Mouse (Mus musculus) heart, embryonic 15.5 days (tissue): ENCODE results near the gene 4931440F15Rik. TPM values are rescaled to one million over a fixed set of nuclear protein-coding genes. Genes with fewer than 3 reads are reported as not detected.

Experiments used
- ATAC-seq: fragments of 200-750 bp; cut with Nextera tagmentation; replicated peaks from 2 replicates; pipeline ENCODE4 v1.8.0; 2017; ENCODE audit warnings: low read depth, moderate TSS enrichment; ENCODE audit not compliant: insufficient number of reproducible peaks, insufficient read depth, low FRiP score
- H3K27ac ChIP-seq: fragments of 300-500 bp; sonication (generic); 2 replicates; pipeline ENCODE4 v1.5.1; 2015; ENCODE audit warnings: mild to moderate bottlenecking, inconsistent platforms
- H3K27me3 ChIP-seq: fragments of 300-500 bp; sonication (generic); 2 replicates; pipeline ENCODE4 v1.6.1; 2015; ENCODE audit warnings: inconsistent platforms
- H3K36me3 ChIP-seq: fragments of 300-500 bp; sonication (generic); 2 replicates; pipeline ENCODE4 v1.6.1; 2015; ENCODE audit warnings: mild to moderate bottlenecking, inconsistent platforms
- H3K4me1 ChIP-seq: fragments of 300-500 bp; sonication (generic); replicated peaks from 2 replicates; pipeline ENCODE4 v1.6.1; 2015; ENCODE audit warnings: inconsistent platforms
- H3K4me2 ChIP-seq: fragments of 300-500 bp; sonication (generic); 2 replicates; pipeline ENCODE4 v1.6.1; 2015; ENCODE audit warnings: inconsistent platforms, mild to moderate bottlenecking, moderate library complexity
- H3K4me3 ChIP-seq: fragments of 300-500 bp; sonication (generic); 2 replicates; pipeline ENCODE4 v1.5.1; 2015; ENCODE audit warnings: mild to moderate bottlenecking, inconsistent platforms
- H3K9ac ChIP-seq: fragments of 300-500 bp; sonication (generic); 2 replicates; pipeline ENCODE4 v1.6.1; 2015; ENCODE audit warnings: mild to moderate bottlenecking, inconsistent platforms
- H3K9me3 ChIP-seq: fragments of 300-500 bp; sonication (generic); replicated peaks from 2 replicates; pipeline ENCODE4 v1.6.1; 2016; ENCODE audit warnings: inconsistent platforms
- WGBS: fragments of 180-500 bp; shearing (Covaris S2); methylation state at CpG from one replicate; pipeline ENCODE4 v1.1.7; 2015; ENCODE audit warnings: mixed read lengths; 5-methylcytosine and 5-hydroxymethylcytosine counted together
- polyA plus RNA-seq: library from polyadenylated mRNA; unstranded; fragments of >200 nt; fragmentation: Nextera tagmentation; extraction: Ambion mirVana; gene quantifications from 2 replicates; pipeline ENCODE4 v1.2.1, GENCODE M21; 2015

Gene 4931440F15Rik
- polyA plus RNA-seq, 1 experiment from 2014 or later = 0.10 TPM

GRCm38 (mm10) chr11:29801432-29802427 lies 23.7 kb downstream of the 4931440F15Rik start:
- Histone ChIP-seq H3K9ac (no peak overlapping the region), H3K9me3 (no peaks in the 10 kb centered on the region), H3K27me3 (no peaks in the 10 kb centered on the region), H3K4me1 (no peaks in the 10 kb centered on the region), H3K4me3 (no peak overlapping the region), H3K27ac (no peak overlapping the region), H3K4me2 (no peak overlapping the region), H3K36me3 (no peaks in the 10 kb centered on the region)
- ATAC-seq = no peak
- WGBS = 75% methylated on average over 2 of the region's 2 CpGs

DNA sequence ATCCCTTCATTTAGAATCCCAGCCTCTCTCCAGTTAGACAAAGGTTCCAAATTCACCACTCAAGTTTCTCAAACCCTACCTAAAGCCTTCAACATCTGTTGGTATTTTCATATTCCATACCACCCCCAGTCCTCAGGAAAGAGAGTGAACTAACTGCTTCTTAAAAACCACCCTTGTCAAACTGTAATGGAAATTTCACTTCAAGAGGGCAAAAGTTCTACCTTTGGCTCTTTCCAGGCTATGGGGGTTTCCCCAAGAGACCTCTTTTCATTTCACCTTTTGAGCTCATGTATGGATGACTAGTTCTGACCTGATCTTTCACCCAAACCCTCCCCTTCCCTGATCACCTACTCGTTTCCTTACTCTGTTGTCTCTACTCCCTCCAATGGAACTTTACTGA lies 25.6 kb downstream of the 4931440F15Rik start:
- 0 out of 2 replicates have a peak, but pooled peaks cover 5% of the 10 kb centered on the region for H3K4me1 ChIP-seq
- no peak overlapping the region for H3K9ac ChIP-seq
- no peak for ATAC-seq
- no peaks in the 10 kb centered on the region for H3K27me3 ChIP-seq
- WGBS = 58% methylated on average over 1 of the region's 1 CpGs
- no peak overlapping the region for H3K4me3 ChIP-seq
- H3K36me3 ChIP-seq = no peaks in the 10 kb centered on the region
- H3K4me2 ChIP-seq = no peak overlapping the region
- no peak overlapping the region for H3K27ac ChIP-seq
- no peaks in the 10 kb centered on the region for H3K9me3 ChIP-seq

- no peak overlapping the region for H3K9ac ChIP-seq
- WGBS = 54% methylated on average over 6 of the region's 6 CpGs
- no peak overlapping the region for H3K4me2 ChIP-seq
- peaks cover 12% of the 10 kb centered on the region for H3K4me1 ChIP-seq
- no peaks in the 10 kb centered on the region for H3K36me3 ChIP-seq
- no peak overlapping the region for H3K27ac ChIP-seq
- no peaks in the 10 kb centered on the region for H3K9me3 ChIP-seq
- no peak for ATAC-seq
- no peak overlapping the region for H3K4me3 ChIP-seq
- H3K27me3 ChIP-seq = no peaks in the 10 kb centered on the region
Observed at GRCm38 (mm10) chr11:29795106-29795505, 30.4 kb downstream of the 4931440F15Rik start.

GRCm38 (mm10) chr11:29794475-29794874 lies 31.0 kb downstream of the 4931440F15Rik start:
- peaks cover 12% of the 10 kb centered on the region for H3K4me1 ChIP-seq
- H3K4me3 ChIP-seq = no peak overlapping the region
- H3K27ac ChIP-seq = peak overlapping the region; percentile 12; the same call in 1 of the 2 replicates
- no peak overlapping the region for H3K4me2 ChIP-seq
- no peak for ATAC-seq
- no peaks in the 10 kb centered on the region for H3K27me3 ChIP-seq
- WGBS = 25% methylated on average over 2 of the region's 2 CpGs
- no peaks in the 10 kb centered on the region for H3K9me3 ChIP-seq
- H3K36me3 ChIP-seq = no peaks in the 10 kb centered on the region
- H3K9ac ChIP-seq = no peak overlapping the region

DNA sequence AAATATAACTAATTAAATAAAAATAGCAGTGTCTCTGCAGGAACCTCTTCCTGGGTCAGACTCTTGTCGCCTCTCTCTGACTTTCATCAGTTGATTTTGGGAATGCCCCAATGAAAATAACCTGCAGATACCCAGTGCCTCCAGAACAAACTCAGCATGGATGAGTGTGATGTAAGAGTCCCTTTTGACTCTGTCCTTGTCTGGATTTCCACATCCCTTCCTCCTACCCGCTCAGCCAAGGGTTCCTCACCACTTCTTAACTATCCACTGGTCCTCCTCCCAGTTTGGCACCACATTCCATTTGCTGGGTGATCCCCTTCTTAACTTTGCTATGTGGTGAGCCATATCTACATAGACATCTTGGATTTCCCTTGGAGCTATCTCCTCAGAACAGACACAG lies 34.7 kb downstream of the 4931440F15Rik start:
- no peaks in the 10 kb centered on the region for H3K36me3 ChIP-seq
- 77% methylated on average over 2 of the region's 2 CpGs for WGBS
- peaks cover 15% of the 10 kb centered on the region for H3K4me1 ChIP-seq
- ATAC-seq = no peak
- H3K9ac ChIP-seq = no peak overlapping the region
- H3K4me2 ChIP-seq = no peak overlapping the region
- H3K9me3 ChIP-seq = no peaks in the 10 kb centered on the region
- H3K27me3 ChIP-seq = no peaks in the 10 kb centered on the region
- H3K27ac ChIP-seq = no peak overlapping the region
- H3K4me3 ChIP-seq = no peak overlapping the region

- Histone ChIP-seq H3K27ac (no peak overlapping the region), H3K9ac (no peak overlapping the region), H3K4me2 (no peak overlapping the region), H3K27me3 (no peaks in the 10 kb centered on the region), H3K9me3 (no peaks in the 10 kb centered on the region), H3K36me3 (no peaks in the 10 kb centered on the region), H3K4me1 (peaks cover 4% of the 10 kb centered on the region), H3K4me3 (no peak overlapping the region)
- no peak for ATAC-seq
- 74% methylated on average over 6 of the region's 6 CpGs for WGBS
Observed at GRCm38 (mm10) chr11:29788921-29789638, 36.4 kb downstream of the 4931440F15Rik start.

DNA sequence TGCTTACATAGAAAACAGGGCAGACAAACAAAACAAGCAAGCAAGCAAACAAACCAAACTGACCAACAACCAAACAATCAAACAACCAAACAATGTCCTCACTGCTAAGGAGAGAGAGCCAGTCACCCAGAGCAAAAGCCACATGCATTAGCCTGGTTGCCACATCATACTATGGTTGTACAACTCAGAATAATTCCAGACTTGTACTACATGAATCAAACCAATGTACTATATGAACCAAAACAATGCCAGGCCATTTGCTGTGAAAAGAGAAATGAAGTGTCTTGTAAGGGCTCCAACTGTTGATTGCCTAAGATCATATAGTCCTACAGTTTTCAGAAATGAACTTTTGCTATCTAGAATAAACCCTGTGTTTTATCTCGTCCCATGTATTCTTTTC lies 37.0 kb downstream of the 4931440F15Rik start:
- no peak overlapping the region for H3K9ac ChIP-seq
- 63% methylated on average over 1 of the region's 1 CpGs for WGBS
- no peaks in the 10 kb centered on the region for H3K27me3 ChIP-seq
- no peak overlapping the region for H3K27ac ChIP-seq
- H3K4me2 ChIP-seq = no peak overlapping the region
- no peaks in the 10 kb centered on the region for H3K9me3 ChIP-seq
- no peak overlapping the region for H3K4me3 ChIP-seq
- ATAC-seq = no peak
- H3K4me1 ChIP-seq = peaks cover 2% of the 10 kb centered on the region; the same call in 1 of the 2 replicates
- H3K36me3 ChIP-seq = no peaks in the 10 kb centered on the region

- no peak overlapping the region for H3K4me3 ChIP-seq
- ATAC-seq = no peak
- no peak overlapping the region for H3K9ac ChIP-seq
- peaks cover 2% of the 10 kb centered on the region; the same call in 1 of the 2 replicates for H3K4me1 ChIP-seq
- no peaks in the 10 kb centered on the region for H3K9me3 ChIP-seq
- H3K4me2 ChIP-seq = no peak overlapping the region
- no peak overlapping the region for H3K27ac ChIP-seq
- H3K36me3 ChIP-seq = no peaks in the 10 kb centered on the region
- WGBS = 14% methylated on average over 5 of the region's 5 CpGs
- no peaks in the 10 kb centered on the region for H3K27me3 ChIP-seq
Observed at GRCm38 (mm10) chr11:29787473-29787872, 38.0 kb downstream of the 4931440F15Rik start.

- Histone ChIP-seq H3K4me2 (no peak overlapping the region), H3K27me3 (no peaks in the 10 kb centered on the region), H3K9ac (no peak overlapping the region), H3K4me3 (no peak overlapping the region), H3K9me3 (no peaks in the 10 kb centered on the region), H3K36me3 (no peaks in the 10 kb centered on the region), H3K27ac (no peak overlapping the region), H3K4me1 (peaks cover 2% of the 10 kb centered on the region; the same call in 1 of the 2 replicates)
- ATAC-seq = no peak
- 77% methylated on average over 6 of the region's 6 CpGs for WGBS
Observed at GRCm38 (mm10) chr11:29786583-29787219, 38.8 kb downstream of the 4931440F15Rik start.

- Histone ChIP-seq H3K27me3 (no peaks in the 10 kb centered on the region), H3K4me2 (no peak overlapping the region), H3K27ac (no peak overlapping the region; the same call in 1 of the 2 replicates), H3K4me1 (peaks cover 13% of the 10 kb centered on the region), H3K36me3 (no peaks in the 10 kb centered on the region), H3K9ac (no peak overlapping the region), H3K9me3 (no peaks in the 10 kb centered on the region), H3K4me3 (no peak overlapping the region)
- 66% methylated on average over 2 of the region's 2 CpGs for WGBS
- ATAC-seq = no peak
Observed at GRCm38 (mm10) chr11:29779409-29780026, 46.0 kb downstream of the 4931440F15Rik start.

GRCm38 (mm10) chr11:29778936-29779335 lies 46.5 kb downstream of the 4931440F15Rik start:
- no peaks in the 10 kb centered on the region for H3K9me3 ChIP-seq
- no peak overlapping the region for H3K4me3 ChIP-seq
- no peaks in the 10 kb centered on the region for H3K27me3 ChIP-seq
- H3K4me2 ChIP-seq = no peak overlapping the region
- H3K27ac ChIP-seq = peak overlapping the region; percentile 83
- 81% methylated on average over 3 of the region's 3 CpGs for WGBS
- H3K36me3 ChIP-seq = no peaks in the 10 kb centered on the region
- H3K9ac ChIP-seq = no peak overlapping the region
- no peak for ATAC-seq
- peaks cover 16% of the 10 kb centered on the region for H3K4me1 ChIP-seq
